Mouse (Mus musculus) embryo, embryonic 11.5 days (tissue): ENCODE measurements around the gene Rere.
"Not testable (repeated sequence)": the region's sequence is repeated elsewhere in the genome, so short reads cannot be mapped to it uniquely, and the experiment has no call there.

Experiments used
- DNase-seq: peaks from one replicate; pipeline ENCODE4 v3.0.0-alpha.2; 2012; ENCODE audit warnings: low read depth, low spot score

Rere gene

DNA sequence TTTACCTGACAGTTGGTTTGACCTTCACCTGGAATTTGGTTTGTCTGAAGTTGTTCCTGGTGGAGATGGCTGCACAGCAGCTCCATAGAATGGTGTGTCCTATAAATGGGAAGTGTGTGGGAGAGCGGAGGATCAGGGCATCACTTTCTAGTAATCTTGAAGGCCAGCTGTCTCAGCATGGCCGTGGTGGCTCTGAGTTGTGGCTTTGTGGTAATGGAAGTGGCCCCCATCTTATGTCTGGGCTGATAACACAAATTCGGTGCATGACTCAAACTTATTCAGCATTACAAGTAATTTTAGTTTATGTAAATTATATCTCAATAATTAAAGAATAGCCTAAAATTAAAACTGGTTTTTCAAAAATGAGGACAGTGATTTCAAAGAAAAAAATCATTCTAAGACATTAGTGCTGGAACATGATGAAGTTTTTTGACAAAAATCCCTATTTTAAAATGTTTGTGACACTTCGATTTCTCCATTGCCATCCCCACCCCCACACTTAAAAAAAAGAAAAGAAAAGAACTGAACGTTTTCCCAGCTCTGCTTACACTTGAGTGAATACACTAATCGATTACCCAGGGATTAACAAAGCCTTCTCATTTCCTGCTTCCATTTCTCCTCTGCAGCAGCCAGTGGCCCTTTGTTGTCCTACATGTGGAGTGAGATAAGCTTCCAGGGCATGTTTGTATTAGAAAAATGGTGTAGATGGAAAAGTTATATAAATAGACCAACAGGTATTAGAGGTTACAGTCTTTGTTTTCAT is 180.2 kb downstream of the Rere start:
- DNase-seq, result no peak

DNA sequence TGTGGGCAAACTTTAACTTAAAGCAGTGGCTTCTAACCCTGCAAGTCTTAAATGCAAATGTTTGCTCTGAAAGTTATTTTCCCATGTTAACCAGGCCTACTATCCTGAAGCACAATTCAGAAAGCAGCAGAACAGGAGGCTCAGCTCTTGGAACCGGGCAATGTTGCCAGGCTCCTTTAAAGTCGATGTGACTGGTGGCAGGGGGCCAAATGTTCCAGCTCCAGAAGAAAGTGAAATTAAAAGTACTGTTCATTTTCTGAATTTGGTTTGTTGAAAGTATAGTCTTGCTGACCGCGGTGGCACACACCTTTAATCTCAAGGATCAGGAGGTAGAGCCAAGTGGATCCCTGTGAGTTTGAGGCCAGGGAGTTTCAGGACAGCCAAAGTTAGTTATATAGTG is 180.9 kb downstream of the Rere start:
- DNase-seq, result no peak

DNA sequence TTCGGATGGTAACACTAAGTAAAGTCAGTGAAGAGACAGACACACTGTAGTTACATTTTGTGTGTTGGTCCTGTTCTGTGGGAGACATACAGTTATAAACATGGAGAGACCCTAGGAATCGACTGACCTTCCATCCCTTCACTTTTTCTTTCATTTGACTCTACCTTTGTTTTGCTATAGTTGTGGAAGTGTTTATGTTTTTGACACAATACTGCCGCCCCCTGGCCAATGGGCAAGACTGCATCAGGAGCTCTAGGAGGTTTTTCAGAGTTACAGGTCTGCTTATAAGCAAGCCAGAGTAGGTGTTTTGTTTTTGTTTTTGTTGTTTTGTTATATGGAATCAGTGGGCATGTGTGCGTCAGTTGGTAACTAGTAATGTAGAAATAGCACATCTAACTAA is 184.3 kb downstream of the Rere start:
- DNase-seq, result peak; percentile 27

DNA sequence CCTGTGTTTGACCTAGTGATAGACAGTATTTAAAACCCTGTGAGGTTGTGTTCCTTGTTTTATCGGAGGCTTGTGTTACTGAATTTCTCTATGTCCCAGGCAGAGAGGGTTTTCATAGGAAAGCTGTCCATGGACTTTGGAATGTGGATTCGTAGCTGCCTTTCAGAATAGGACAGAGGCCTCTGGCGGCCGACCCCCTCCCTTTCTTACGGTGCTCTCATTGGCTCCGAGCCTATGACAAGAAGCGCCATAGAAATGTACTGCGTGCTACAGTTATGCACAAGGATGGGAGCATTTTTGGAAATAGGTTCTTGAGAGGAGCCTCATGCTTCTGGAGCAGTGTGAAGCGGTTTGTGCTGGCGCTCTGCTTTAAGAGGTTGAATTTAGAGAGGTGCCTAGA is 187.8 kb downstream of the Rere start:
- DNase-seq, result no peak

DNA sequence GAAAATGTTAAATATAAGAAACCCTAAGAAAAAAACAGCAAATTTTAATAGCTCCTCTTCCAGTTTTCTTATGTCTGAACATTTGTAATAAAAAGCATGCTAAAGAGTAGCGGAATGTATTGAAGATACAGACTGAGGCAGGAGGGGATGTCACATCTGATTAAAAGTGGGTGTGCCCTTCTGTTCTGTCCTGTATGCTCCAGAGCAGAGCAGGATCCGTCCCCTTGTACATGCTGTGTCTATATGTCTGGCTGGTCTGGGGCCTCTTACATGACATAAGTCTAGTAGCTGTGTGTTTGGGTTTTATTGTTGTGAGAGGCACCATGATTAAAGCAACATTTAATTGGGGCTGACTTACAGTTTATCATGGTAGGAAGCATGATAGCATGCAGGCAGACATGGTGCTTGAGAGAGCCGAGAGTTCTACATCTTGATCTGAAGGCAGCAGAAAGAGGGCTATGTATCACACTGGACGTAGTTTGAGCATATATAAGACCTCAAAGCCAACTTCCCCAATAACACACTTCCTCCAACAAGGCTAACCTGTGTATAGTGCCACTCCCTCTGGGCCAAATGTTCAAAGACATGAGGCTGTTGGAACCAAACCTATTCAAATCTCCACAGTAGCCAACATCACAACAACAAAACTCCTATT is 189.4 kb downstream of the Rere start:
- no peak for DNase-seq

DNA sequence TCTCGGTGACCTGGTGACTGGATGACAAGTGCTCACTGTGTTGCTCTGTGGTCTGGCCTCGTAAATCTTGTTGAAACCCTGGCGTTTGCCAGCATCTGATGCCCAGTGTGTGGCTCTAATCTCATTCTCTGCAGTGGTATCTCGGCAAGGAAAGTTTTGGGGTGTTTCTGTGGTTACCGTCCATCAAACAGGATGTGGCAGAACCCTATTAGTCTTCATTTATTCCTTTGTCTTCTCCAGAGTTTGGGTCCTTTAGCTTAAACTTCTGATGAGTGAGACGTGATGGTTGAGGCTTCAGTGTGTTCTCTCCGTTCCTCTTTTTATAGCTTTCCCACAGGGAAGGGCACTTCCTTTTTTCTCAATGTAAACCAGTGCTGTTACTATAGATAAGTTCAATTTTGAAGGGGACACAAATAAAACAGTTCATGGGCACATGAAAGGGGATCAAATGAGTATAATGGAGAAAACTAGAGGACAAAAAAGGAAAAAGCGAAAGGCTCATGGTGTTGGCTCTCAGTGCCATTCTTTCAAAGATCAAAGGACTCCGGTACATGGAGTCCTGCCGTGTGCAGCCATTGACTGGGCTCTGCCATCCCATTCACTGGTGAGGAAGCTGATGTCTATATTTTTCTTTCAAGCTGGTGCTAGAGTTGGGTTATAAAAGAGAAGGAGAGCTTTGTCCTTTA is 191.4 kb downstream of the Rere start:
- DNase-seq, result no peak

DNA sequence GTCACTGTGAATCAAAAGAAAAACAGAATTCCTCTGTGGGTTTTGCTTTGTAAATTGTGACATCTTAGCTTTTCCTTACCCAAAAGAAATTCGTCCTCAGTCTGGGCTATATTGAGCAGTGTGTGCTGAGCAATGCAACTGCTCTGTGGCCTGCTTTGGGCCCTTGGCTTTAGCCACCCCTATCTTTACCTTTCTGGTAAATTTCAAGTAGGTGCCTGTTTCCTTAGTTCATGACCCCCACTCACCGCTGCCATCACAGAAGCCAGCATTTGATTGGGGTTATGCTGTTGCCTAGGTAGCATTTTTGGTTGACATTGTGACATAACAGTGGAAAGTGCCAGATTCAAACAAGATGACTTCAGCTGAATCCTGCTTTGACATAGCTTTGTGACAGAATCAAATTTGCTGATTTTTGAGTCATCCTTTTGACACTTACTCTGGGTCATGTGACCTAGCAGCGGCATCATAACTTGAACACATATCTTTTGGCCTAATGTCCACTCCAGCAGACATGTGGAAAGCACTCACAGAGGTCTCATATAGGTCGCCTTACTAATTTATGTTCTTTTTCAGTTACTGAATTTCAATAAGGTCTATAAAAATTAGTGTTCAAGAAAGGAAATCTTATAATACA is 192.1 kb downstream of the Rere start:
- DNase-seq, result no peak

DNA sequence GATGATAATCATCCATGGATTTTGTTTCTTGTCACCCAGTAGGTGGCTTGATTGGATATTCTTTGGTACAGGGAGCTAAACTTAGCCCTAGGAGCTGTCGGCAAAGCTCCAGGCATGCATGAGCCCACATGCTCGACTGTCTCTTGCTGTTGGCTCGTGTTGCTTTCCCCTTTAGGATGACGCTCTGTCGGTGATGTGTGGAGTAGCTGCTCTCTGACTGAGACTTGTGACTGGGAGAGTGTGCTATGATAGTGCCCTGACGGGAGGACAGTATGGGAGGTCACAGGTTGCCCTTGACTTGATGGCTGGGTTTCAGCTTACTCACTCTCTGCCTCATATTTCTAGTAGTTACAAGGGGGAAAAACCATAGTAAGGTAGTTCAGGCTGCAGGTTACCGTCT is 192.6 kb downstream of the Rere start:
- DNase-seq, result no peak

DNA sequence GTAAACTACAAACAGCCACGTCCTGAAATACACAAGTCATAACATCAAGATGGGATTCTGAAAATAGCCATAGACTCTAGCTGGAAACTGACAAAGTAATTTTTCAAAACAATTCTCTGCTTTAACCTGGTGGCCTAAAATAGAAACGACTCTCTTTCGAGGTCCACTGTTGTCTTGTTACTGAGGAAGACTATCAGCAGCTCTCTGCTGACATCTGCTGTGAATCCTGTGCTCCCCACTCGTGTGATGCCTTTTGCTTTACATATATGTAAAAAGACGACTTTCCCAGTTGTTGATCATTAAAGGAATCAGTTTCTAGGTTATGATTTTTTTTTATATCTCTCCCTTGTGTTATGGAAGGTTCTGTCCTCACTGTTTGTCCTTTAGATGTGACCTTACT is 194.8 kb downstream of the Rere start:
- no peak for DNase-seq

DNA sequence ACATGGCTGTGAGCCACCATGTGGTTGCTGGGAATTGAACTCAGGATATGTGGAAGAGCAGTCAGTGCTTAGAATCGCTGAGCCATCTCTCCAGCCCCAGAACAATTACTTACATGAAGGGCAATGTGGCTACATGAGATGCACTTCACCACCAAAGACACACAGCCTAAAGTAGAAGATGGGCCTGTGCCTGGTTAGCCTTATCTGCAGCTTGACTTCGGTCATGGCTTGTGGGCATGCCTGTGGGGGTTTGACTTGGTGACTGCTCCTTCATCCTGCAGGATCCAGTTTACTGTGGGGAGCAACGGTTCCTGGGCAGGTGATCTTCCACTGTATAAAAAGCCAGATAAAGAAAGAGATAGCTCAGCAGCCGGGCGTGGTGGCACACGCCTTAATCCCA is 196.6 kb downstream of the Rere start:
- DNase-seq, result no peak

DNA sequence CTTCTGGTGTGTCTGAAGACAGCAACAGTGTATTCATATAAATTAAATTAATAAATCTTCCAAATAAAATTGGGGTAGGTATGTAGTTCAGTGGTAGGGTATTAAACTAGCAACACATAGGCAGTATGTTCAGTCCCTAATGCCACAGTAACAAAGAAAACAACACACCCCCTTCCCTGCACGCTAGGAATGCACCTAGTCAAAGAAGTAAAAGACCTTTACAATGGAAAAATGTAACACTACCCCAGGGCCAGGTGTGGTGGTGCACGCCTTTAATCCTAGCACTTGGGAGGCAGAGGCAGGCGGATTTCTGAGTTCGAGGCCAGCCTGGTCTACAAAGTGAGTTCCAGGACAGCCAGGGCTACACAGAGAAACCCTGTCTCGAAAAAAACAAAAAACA is 201.6 kb downstream of the Rere start:
- not testable (repeated sequence) for DNase-seq

DNA sequence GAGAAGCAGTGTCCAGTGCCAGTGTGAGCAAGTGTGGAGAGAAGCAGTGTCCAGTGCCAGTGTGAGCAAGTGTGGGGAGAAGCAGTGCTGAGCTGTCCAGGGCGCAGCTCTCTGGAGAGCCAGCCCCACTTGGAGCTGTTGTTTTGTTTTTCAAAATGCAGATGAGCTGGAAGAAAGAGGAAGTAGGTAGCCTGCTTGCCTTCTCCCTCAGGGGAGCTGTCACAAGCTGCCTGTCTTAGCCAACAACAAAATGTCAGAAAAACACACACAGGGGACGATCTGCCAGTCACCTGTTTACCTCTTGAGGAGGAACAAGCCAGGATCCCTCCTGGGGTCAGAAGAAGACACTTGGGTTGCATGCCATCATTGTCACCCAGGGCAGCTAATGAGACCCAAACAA is 204.7 kb downstream of the Rere start:
- DNase-seq, result no peak

DNA sequence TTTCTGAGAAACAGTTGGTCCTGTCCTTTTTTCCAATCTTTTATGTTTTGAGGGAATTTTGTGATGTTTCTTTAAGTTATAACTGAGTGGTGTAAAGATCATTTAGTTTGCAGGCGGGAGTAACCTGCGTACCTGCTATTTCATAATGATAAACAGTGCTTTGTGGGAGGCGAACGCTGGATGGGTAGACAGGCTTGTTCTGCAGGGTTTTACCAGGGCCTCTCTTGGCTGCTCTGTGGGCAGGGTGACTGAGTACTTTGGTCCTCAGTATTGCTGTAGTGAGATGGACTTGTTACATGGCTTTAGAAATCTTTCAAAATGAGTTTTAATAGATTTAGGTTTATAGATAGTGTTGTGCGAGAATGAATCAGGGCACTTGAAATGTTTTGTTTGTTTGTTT is 205.7 kb downstream of the Rere start:
- no peak for DNase-seq

DNA sequence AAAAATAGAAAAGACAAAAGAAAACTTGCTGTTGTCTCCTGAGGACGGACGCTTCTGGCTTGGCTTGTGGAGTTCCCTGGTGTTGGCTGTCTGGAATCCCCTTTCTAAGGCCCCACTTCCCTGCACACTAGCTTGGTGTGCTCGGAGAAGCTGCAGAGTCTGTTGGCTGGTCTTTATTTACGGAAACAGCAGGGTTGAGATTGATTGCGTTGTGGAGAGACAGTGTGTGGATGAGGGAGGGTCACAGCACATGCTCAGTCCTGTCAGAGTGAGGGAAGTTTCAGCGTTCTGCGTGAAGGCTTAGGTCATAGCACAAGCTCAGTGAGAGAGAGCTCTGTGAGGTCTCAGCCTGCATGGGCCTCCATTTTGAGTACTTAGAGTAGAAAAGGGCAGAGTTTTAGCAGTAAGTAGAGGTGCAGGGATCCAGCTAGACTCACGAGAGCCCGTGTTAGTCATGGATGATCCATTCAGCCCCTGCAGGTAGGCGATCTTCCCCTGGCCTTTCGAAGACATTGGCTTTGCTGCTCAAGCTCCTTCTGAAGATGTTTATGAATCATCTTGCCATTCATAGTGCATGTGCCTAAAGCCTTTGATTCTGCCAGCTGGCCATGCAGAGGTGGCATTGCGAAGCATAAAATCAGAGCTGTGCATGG is 206.8 kb downstream of the Rere start:
- peak; percentile 61 for DNase-seq

DNA sequence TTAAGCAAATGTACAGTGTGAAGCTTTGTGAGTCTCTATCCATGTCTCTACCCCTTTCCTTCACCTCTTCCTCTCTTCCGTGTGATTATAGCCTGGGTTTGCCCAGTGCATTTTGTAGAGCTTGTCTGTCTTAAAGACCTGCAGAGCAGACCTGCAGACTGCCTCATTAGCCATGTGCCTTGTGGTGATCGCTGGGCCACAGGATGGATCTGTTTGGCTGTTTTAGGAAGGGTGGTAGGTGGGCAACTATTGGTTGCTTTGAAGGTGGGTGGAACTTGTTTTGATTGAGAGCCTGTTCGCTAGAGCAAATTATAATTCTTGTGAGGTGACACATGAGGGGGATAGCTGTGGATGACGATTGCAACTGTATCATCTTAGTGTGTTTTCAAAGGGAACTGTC is 207.3 kb downstream of the Rere start:
- DNase-seq, result no peak

DNA sequence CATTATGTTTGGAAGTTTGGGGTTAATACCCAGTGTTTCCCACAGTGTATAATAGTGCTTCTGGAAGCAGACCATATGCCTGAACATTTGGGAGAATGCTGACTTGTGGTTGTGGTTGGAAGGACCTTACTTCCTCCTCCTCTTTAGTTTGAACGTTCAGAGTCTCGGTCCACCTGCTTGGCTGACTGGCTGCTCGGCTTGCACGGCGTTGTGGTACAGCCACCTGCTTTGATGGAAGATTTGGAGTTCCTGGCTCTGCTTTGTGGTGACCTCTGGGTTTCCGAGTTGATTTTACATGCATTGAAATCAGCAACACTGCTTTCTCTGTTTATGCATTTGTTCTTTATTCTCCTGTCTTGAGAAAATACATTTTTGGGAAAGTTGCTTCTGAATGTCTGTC is 208.6 kb downstream of the Rere start:
- no peak for DNase-seq

DNA sequence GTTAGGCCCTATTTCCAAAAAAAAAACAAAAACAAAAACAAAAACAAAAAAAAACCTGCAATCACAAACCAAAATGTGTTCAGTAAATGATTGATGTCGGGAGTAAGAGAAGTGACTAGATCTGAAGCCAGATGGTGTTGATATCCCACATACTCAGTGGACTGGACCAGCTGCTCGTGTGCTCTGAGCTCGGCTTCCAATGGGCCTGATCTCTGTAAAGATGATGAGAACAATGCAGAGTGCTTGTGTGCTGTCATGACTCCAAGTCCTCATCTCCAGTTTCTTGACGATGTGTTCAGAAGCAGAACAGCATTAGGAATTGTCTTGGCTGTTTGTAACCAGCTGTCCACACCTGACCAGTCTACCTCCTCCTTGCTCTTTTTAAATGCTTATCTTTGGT is 210.3 kb downstream of the Rere start:
- DNase-seq, result no peak

DNA sequence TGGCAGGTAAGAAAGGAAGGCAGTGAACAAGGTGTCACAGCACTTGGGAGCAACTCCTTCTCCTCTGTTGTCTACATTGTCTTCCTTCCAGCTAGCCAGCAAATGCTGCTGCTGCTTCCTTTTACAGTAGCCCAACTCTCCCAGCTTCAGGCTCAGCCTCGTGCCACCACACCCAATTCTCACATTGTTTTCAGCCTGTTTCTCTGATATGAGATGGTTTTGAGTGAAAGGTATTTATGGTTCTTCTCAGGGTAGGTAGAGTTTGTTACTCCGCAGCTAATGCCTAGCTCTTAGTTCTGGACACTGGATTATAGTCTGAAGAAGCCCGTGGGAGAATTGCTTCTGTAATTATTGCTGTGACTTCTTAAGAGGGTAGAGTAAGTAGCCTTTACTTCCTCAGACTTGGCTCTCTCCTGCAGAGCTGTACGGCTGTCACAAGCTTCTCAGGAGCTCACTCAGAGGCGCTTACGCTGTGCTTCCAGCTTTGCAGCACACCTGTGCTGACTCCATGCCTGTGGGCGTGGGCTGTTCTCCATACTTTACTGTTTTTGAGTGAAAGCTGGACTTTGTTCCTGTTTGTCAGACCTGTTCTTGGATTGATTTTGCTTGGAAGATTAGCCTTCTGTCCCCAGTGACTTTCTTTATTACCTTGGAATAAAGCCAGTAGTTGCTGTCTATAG is 212.0 kb downstream of the Rere start:
- no peak for DNase-seq

DNA sequence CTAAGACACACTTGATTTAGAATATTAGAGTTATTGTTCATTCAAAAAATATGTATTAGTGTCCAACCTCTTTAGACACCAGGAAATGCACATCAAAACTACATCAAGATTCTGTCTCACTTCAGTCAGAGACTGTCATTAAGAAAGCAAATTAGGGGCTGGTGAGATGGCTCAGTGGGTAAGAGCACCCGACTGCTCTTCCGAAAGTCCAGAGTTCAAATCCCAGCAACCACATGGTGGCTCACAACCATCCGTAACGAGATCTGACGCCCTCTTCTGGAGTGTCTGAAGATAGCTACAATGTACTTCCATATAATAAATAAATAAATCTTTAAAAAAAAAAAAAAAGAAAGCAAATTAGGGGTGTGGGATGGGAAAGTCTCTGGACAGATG is 212.5 kb downstream of the Rere start:
- DNase-seq, result not testable (repeated sequence)

DNA sequence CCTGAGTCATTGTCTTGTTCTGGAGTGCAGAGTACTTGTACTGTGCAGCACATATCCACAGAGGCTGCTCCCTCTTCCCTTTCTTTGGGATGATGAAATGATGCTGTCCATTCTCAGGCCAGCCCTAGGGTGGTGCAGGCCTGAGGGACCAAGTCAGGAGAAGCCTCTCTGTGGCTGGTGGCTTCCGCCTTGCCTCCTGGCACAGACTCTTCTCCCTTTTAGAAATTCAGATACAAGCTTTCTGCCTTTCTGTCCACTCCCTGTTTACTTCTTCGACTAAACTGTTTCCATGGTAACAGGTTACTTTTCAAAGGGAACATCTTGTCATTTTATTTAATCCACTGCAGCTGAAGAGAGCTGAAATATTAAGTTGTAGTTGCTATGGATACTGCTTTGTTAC is 214.1 kb downstream of the Rere start:
- DNase-seq, result no peak

DNA sequence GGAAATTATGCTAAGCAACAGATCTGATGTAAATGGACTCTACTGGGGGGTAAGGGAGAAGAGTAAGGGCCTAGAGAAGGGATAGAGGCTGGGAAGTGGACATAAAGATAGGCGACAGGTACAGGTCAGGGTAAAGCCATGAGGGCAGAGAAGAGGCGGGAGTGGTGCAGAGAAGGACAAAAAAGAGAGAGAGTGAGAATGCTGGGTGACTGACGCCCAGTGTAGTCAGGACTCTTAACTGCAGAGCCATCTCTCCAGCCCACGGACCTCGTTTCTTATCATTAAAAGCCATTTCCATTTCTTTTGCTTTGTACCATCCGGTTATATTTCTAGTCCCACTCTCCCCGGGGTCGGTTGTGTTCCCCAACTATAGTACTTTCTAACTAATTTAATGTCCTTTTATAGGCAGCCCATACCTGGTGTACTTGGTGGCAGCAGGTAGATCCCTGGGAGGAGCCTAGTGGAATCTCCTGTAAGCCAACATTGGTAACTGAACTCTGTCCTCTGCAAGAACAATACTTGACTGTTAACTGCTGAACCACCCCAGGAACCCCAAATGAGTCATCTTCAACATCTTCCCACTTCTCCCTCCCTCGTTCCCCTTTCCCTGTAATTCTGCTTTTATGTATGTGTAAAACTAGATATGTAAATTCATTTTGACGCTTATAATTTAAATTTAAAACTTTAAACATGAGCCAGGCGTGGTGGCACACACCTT is 223.0 kb downstream of the Rere start:
- no peak for DNase-seq
